Mouse (Mus musculus): ENCODE measurements at regions not wholly inside any gene's neighbourhood (a gene's known extent, or its start where the extent isn't known, plus 50 kb on each side); places are given as distances from the start of the nearest gene placed in this dataset.

DNA sequence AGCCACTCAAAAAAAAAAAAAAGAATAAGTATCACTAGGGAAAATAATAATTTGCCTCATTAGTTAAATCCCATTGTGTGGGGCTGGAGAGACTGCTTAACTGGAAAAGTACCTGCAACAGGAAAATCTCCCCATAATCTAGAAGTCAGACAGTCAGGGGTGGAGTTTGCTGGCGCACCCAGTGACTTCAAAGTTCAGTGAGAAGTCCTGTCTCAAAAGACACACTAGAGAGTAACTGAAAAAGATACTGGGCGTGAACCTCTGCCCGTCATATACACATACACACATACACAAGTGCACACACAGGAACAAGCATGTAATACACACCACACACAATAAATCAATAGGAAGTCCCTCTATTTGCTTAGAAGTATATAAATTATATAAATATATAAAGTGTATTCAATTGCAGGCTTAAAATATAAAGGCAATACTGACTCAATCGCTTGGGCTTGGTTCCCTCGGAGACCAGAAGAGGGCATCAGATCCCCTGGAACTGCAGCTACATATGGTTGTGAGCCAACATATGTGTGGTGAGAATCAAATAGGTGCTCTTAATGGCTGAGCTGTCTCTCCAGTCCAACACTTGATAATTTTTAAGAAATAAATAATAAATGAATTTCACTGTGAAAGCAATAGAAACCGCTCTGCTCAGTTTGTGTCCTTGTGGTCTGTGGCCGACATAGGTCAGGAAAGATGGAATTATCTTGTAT lies 62.0 kb upstream of the Prkg2 start:
- H3K27ac ChIP-seq = no peak overlapping the region
- no peak for ATAC-seq (ENCODE audit: insufficient number of reproducible peaks, insufficient read depth, low FRiP score, low TSS enrichment, low read depth)
- WGBS = 90% methylated on average over 7 of the region's 7 CpGs
- no peaks in the 10 kb centered on the region for H3K9me3 ChIP-seq
- H3K4me3 ChIP-seq (replicated peaks) = no peak overlapping the region
- H3K9ac ChIP-seq (replicated peaks) = no peak overlapping the region
- H3K4me1 ChIP-seq (replicated peaks) = no peaks in the 10 kb centered on the region
- H3K36me3 ChIP-seq = no peaks in the 10 kb centered on the region
- no peak overlapping the region for H3K4me2 ChIP-seq
- no peaks in the 10 kb centered on the region for H3K27me3 ChIP-seq
